Mouse (Mus musculus): ENCODE results near the gene Frmd3.
"Not testable (repeated sequence)": the region's sequence is repeated elsewhere in the genome, so short reads cannot be mapped to it uniquely, and the experiment has no call there.

The Frmd3 gene

DNA sequence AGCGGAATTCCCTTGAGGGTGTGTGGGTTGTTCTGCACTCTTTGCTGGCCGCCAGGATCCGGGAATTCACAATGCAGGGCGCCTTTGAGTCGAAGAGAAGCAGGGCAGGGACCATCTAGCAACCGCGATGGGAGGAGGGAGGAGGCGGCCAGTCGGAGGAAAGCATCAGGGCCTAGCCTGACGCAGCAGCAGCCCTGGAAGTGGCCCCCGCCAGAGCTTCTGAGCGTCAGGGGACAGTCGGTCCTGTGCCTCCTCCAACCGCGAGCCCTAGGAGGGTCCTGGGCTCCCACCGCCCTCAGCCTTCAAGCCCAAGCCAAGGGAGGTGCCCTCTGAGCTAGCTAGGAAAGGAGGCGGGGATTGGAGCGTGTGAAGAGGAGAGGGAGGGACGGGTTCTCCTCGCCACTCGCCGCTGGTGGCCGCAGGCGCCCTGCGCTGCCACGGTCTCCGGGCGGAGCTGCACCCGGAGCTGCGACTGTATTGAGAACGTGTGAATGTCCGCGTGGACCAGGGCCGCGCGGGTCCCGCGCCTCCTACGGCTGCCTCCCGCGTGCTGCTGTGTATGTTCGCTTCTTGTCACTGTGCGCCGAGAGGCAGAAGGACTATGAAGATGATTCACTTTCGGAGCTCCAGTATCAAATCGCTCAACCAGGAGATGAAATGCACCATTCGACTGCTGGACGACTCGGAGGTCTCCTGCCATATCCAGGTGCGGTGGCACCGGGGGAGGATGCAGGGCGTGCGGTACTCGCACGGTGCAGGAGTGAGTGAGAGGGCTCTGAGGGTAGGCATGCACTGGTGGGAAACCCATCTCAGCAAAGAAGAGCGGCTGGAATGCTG is at the start of gene Frmd3:
Frmd3 (plus strand) TSS at position 232 of the 837 bp plus-strand sequence.
- DNase-seq (ENCODE audit: low spot score in 2 of 2): peak in 1 of 2 experiments; percentile 56

DNA sequence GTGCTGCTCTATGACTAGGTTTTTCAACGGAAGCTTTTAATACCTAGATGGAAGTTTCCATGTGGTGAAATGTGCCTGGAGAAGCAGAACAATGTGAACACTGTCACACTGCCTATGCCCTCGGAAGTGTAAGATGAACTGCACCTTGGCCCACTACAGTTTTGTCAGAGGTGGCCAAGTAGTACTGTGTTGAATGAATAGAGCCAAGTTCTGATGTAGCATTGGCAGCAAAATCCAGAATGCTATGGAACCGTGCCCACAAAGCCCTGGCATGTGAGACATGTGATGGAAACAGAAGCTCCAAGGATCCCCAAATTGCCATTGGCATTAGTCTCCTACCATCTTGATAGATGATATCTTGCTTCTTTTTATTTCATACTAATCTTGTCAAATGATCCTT is 32.8 kb upstream of the Frmd3 start:
- DNase-seq (ENCODE audit: low spot score in 2 of 2): no peak

DNA sequence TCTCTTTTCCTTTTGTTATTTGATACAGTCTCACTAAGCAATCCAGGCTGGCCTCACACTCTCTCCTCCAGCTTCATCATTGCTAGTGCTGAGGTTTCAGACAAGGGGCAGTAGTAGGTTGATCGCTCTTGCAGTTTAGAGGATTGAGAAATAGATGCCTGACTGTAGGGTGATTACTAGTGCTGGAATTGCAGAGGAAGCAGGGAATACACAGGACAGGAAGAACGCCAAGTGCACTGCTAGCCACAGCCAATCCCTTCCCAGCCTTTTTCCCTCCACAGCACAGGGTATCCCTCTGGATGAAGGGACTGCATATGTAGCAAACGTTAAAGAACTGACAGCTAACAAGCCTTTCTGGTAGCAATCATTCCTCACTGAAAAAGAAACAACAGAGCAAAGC is 965 bp upstream of the Frmd3 start:
- no peak for DNase-seq (ENCODE audit: low spot score in 2 of 2)

DNA sequence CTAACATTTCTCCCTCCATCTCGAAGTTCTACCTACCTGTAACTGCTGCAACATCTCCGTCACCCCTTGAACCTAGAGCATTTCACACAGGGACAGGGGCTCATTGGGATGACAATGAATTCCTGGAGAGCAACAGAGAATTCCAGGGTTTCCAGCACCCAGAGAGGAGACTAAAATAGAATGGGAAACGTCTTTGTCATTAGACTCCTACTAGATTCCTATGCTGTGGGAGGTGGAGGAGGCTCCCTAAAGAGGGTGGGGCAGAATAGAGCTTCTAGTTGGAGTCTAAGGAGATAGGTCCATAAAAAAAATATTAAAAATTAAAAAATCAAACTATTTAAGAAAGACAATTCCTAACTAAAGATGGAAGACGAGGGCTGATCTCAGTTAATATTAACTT is 542 bp upstream of the Frmd3 start:
- no peak for DNase-seq (ENCODE audit: low spot score in 2 of 2)

DNA sequence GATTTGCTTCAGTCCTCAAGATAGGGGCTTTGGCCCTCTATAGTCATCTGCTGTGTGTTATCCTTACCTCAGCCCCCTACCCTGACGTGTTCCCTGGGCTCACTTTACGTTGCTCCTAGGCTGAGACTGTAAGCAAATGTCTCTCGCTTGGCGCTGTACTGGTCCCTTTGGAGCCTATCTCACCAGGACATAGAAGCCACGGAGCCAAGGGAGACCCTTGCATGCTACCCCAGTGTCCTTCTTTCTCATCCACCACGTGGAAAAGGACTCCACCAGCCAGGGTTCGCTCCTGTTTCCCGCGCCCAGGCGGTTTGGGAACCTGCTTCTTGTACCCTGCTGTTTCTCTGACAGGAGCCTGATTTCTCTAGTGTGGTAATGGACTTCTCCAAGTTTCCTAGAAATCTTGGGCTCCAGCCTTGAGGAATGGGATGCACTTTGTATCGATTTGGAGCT is 832 bp downstream of the Frmd3 start:
- no peak for DNase-seq (ENCODE audit: low spot score in 2 of 2)

DNA sequence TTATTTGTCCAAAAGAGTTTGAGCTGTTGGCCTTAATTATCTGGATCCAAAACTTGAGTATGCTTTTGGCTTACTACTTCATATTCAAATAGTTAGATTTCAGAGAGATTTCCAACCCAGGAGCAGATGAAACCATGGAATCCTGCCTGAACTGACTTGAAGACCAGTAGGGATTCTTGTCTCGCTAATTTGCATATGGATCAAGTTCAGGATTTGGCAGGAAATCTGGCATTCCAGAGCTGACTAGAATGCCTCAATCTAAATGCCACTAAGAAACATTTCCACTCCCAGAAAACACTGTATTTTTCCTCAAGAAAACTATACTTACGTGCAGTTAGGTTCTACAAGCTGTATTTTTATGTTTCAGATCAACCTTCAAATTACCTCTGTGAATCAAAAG is 6.8 kb downstream of the Frmd3 start:
- no peak for DNase-seq (ENCODE audit: low spot score in 2 of 2)

DNA sequence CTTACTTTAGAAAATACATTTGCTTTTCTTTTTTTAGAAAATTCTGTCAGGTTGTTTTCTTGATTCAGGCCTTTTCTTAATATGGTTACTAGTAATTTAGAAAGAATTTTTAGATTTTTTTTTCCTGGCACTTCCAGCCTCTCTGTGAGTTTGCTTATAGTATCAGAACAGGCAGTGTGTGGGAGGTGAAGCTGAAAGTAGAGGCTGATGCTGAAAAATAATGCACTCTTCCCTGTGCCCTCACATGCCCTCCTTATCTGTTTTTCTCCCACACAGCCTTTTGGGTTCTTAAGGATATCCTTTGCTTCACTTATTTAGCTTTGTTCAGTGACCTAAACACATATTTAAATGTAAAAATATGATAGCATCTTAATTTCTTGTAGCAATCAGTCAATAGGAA is 30.0 kb downstream of the Frmd3 start:
- no peak for DNase-seq (ENCODE audit: low spot score in 2 of 2)

DNA sequence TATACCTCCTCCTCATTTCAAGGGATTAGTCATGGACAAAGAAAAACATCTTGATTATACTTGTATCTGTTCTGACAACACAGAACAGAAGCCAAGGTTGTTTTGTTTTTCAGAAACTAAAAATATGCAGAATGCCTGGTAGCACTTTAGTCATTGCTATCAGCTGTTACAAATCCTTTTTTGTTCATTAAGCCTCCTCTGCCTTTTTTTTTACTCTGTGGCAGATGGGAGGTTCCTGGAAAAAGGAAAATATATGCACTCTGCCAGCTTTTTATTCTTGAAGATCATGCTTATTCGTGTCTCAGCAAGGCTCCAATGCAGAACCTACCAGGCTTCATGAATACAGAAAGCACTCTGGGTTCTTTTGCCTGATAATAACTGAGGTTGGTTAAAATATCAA is 38.5 kb downstream of the Frmd3 start:
- no peak for DNase-seq (ENCODE audit: low spot score in 2 of 2)

DNA sequence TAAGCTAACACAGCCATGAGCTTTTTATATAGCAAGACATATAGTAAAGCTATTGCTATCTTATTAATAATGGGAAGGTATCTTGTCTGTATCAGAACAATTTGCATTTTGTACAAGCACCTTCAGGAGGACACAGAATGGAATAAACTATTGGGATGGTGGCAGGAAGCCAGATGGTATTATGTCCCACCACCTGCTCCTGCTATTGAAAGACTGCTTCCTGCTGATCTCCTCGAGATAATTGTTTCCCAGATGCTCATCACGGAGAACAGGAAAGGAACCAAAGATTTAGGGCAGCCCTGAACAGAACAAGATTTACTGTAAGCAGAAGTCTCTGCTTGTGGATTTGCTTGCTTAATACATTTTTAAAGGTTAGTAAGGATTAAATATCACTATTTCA is 63.5 kb downstream of the Frmd3 start:
- DNase-seq (ENCODE audit: low spot score in 2 of 2): no peak

DNA sequence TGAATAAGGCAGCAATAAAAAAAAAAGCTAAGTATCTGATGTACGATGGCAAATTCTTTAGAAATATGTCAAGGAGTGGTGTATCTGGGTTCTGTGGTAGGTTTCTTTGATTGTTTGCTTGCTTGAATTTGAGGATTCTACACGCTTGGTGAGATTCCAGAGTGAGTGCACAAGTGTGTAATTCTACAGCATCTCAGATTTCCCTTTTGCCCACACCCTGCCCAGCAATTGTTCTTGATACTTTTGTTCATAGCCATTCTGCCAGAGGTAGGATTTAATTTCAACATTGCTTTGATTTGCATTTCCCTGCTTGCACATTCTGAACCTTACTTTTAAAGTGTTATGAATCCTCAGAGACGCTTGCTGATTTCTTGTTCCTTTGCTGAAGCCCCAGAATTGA is 97.6 kb downstream of the Frmd3 start:
- no peak for DNase-seq (ENCODE audit: low spot score in 2 of 2)

DNA sequence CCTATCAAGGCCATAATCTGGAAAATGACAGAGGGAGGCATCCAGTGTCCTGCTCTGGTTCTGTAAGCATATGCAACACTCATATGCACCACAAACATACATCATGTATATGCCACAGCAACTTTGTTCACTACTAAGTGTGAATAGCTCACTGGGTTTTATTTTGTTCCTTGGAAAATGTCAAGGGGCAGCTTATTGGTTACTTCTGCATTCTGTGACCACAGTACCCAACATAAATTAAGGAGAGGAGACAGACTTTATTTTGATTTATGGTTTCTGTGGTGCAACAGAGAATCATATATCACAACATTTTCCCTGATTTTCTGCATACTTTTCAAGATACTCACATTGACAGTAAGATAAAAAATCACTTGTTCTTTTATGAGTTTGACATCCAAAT is 178.3 kb downstream of the Frmd3 start:
- DNase-seq (ENCODE audit: low spot score in 2 of 2): no peak

DNA sequence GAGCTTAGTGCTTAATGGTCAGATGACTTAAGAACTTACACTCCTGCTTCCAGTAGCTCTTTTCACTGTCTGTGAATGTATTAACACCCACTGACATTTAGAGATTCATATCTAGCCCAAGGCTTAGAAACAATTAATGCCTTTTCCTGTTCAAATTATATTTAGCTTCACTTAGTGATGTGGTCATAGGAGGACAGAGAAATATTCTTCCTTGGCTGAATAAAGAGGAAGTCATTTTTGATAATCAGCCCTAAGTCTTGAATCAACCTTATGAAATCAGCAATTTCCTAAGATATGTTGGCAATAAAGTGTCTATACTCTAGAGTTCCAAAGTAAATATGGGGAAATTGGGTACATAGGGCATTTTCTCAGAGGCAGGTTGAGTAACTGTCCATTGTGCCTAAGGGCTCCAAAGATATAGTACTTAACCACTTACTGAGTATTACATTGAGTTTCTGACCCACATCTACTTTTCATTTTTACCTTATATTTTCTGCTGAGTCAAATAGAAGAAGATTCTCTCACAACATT is 188.1 kb downstream of the Frmd3 start:
- no peak for DNase-seq (ENCODE audit: low spot score in 2 of 2)

DNA sequence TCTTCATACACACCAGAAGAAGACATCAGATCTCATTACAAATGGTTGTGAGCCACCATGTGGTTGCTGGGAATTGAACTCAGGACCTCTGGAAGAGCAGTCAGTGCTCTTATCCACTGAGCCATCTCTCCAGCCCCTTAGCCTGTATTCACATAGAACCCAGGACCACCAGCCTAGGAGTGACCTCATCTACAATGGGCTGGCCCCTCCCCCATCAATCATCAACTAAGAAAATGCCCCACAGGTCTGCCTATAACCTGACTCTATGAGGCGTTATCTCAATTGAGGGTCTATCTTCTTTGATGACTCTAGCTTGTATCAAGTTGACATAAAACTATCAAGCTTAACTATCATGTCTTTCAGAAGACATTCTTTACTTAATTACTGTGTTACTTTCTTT is 208.5 kb downstream of the Frmd3 start:
- DNase-seq (ENCODE audit: low spot score in 2 of 2): not testable (repeated sequence)

DNA sequence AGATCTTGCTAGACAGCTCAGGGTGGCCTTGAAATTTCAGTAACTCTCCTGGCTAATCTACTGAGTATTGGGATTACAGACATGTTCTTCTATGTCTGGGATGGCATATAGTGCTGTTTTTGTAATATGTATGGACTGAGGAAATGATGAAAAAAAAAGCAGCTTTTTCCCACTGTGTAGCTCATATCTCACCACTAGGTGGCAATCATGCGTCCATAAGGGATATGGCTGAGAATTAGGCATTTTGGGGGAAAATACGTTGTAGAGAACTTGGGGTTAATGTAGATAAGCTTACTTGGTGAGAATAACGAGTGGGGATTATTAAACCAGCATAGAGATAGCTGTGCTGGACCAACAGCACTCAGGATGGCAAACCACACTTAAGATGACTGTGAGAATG is 209.1 kb downstream of the Frmd3 start:
- no peak for DNase-seq (ENCODE audit: low spot score in 2 of 2)

DNA sequence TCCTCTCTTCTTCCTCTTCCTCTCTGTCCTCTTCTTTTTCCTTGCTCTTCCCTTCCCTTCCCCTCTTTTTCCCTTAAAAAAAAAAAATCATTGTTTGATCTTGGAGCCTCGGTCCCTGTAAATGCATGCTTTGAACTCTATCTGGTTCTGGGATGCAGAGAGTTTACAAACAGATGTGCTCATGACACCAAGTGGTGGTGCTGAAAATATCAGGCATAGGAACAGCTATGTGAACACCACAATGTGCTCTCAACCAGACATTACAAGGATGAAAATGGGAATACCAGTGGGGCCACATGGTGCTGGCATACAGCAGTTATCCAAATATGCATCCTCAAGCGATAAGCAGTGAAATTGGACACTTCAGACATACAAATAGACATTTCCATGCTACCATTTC is 211.0 kb downstream of the Frmd3 start:
- no peak for DNase-seq (ENCODE audit: low spot score in 2 of 2)

DNA sequence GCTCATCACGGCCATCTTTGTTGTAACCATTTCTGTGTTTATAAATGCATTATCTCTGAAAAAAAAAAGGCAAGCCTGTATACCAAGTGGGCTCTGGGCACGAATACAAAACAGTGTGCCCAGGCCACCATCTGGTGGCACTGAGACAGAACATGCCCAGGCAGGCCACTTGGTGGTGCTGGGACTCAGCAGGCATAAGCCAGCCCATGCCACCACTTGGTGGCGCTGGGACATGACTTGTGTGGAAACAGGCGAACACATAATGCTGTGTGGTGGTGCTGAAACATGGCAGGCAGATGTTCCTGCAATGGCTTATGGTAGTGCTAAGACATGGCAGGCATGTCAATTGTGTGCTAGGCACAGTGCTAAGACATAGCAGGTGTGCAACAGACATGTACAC is 217.8 kb downstream of the Frmd3 start:
- DNase-seq (ENCODE audit: low spot score in 2 of 2): no peak

DNA sequence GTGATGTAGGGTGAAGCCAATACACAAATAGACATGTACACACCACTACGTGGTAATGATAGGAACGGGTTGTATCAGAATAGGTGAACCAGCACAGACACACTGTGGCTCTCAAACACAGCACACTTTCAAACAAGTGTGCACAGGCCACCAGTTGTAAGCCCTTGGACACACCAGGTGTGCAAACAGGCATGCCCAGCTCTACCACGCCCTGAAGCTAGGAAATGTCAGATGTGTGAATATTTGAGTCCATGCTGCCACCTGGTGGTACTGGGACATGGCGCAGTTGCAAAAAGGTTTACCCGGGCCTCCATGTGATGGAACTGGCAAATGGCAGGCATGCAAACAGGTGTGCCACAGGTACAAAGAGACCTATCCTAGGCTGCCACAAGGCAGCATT is 218.2 kb downstream of the Frmd3 start:
- no peak for DNase-seq (ENCODE audit: low spot score in 2 of 2)

DNA sequence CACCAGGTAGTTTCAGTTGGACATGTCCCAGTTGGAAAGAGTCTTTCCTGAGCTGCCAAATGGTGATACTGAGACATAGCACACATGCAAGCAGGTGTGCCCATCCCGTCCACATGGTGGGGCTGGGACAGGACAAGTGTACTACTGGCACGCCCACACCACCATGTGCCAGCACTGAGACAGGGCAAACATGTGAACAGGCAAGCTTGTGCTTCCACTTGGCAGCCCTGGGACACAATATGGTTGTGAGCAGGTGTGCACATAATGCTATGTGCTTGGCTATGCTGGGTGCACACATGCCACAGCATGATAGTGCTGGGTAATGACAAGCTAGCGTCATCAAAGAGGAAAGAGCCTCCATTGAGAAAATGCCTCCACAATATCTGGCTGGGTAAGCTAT is 220.3 kb downstream of the Frmd3 start:
- no peak for DNase-seq (ENCODE audit: low spot score in 2 of 2)

DNA sequence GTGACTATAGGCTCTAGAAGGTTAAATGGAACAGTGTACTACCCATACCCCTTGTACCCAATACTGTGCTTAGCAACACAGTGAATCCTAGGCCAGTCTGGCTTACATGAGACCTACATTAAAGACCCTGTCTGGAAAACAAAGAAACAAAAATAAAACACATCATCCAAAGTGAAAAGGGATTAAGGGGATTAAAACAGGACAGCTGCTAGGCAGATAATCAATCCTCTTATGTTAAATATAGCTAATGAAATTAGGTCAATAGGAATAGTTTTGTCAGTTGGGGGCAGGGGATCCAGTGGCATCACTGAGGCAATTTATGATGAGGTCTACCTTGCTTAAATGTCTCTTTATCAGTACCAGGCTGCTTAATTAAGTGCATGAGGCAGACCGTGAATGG is 228.9 kb downstream of the Frmd3 start, which contains the start of gene Kdm4c:
Kdm4c (plus strand) TSS at position 322 of the 400 bp plus-strand sequence.
- no peak for DNase-seq (ENCODE audit: low spot score in 2 of 2)

All from spleen, postnatal 4 days (tissue).